Mouse (Mus musculus) brown adipose tissue, adult 24 weeks (tissue): ENCODE data around the gene Sgtb. TPM values are rescaled to one million over a fixed set of nuclear protein-coding genes. Genes with fewer than 3 reads are reported as not detected.

Source experiments
- H3K27ac ChIP-seq: fragments of 200-500 bp; replicated peaks from 2 replicates; pipeline ENCODE4 v1.5.1; 2012; ENCODE audit warnings: low read depth, mild to moderate bottlenecking, low read length
- H3K4me1 ChIP-seq: fragments of 200-500 bp; 2 replicates; pipeline ENCODE4 v1.6.1; 2012; ENCODE audit warnings: low read length, mixed read lengths; ENCODE audit not compliant: control insufficient read depth, insufficient read depth, insufficient read length
- H3K4me3 ChIP-seq: fragments of 200-500 bp; 2 replicates; pipeline ENCODE4 v1.5.1; 2012; ENCODE audit warnings: low read depth, mild to moderate bottlenecking, low read length, moderate library complexity; ENCODE audit not compliant: insufficient read depth
- polyA plus RNA-seq: library from polyadenylated mRNA; stranded (reverse); fragments of >200 nt; gene quantifications from 2 replicates; pipeline ENCODE4 v1.2.4, GENCODE M21; 2012; ENCODE audit not compliant: missing spikeins, insufficient read depth, insufficient read length

Sgtb gene
- polyA plus RNA-seq, 1 experiment: 4.2 TPM

GRCm38 (mm10) chr13:104094531-104095385 is 14.8 kb upstream of the Sgtb start:
- H3K4me1 ChIP-seq: peaks cover 7% of the 10 kb centered on the region
- 0 out of 2 replicates have a peak overlapping the region, but pooled peaks have one; percentile 5 for H3K27ac ChIP-seq
- no peak overlapping the region for H3K4me3 ChIP-seq

- Histone ChIP-seq H3K4me3 (no peak overlapping the region), H3K27ac (no peak overlapping the region), H3K4me1 (peaks cover 7% of the 10 kb centered on the region)
Measured at GRCm38 (mm10) chr13:104095955-104096354, 13.6 kb upstream of the Sgtb start.

- H3K27ac ChIP-seq: no peak overlapping the region
Measured at GRCm38 (mm10) chr13:104097190-104097589, 12.4 kb upstream of the Sgtb start.

GRCm38 (mm10) chr13:104100416-104100815 is 9.1 kb upstream of the Sgtb start:
- Histone ChIP-seq H3K27ac (no peak overlapping the region), H3K4me1 (no peaks in the 10 kb centered on the region), H3K4me3 (no peak overlapping the region)

More at GRCm38 (mm10) chr13:104097190-104097589, 12.4 kb upstream of the Sgtb start:
- Histone ChIP-seq H3K4me3 (no peak overlapping the region), H3K4me1 (peaks cover 7% of the 10 kb centered on the region)

- Histone ChIP-seq H3K27ac (no peak overlapping the region), H3K4me1 (no peaks in the 10 kb centered on the region), H3K4me3 (no peak overlapping the region)
Measured at GRCm38 (mm10) chr13:104101606-104102235, 7.8 kb upstream of the Sgtb start.

GRCm38 (mm10) chr13:104108651-104109287 is 772 bp upstream of the Sgtb start:
- H3K27ac ChIP-seq: 0 out of 2 replicates have a peak overlapping the region, but pooled peaks have one; percentile 45
- peaks cover 2% of the 10 kb centered on the region; the same call in 1 of the 2 replicates for H3K4me1 ChIP-seq
- peak overlapping the region; percentile 96 for H3K4me3 ChIP-seq

- H3K4me1 ChIP-seq: peaks cover 2% of the 10 kb centered on the region; the same call in 1 of the 2 replicates
- peak overlapping the region; percentile 83 for H3K4me3 ChIP-seq
- no peak overlapping the region for H3K27ac ChIP-seq
Measured at GRCm38 (mm10) chr13:104109816-104110521, 428 bp downstream of the Sgtb start.

- peaks cover 2% of the 10 kb centered on the region; the same call in 1 of the 2 replicates for H3K4me1 ChIP-seq
- no peak overlapping the region for H3K27ac ChIP-seq
- peak overlapping the region; percentile 83; the same call in 1 of the 2 replicates for H3K4me3 ChIP-seq
Measured at GRCm38 (mm10) chr13:104110526-104110925, 985 bp downstream of the Sgtb start.

GRCm38 (mm10) chr13:104112266-104112900 is 2.8 kb downstream of the Sgtb start:
- Histone ChIP-seq H3K27ac (no peak overlapping the region), H3K4me1 (peaks cover 2% of the 10 kb centered on the region; the same call in 1 of the 2 replicates), H3K4me3 (no peak overlapping the region)

GRCm38 (mm10) chr13:104113782-104114181 is 4.2 kb downstream of the Sgtb start:
- Histone ChIP-seq H3K4me3 (no peak overlapping the region), H3K27ac (no peak overlapping the region), H3K4me1 (no peaks in the 10 kb centered on the region)

GRCm38 (mm10) chr13:104114827-104115226 is 5.3 kb downstream of the Sgtb start:
- no peak overlapping the region for H3K4me3 ChIP-seq
- H3K27ac ChIP-seq: no peak overlapping the region
- H3K4me1 ChIP-seq: no peaks in the 10 kb centered on the region

GRCm38 (mm10) chr13:104122078-104122840 is 12.7 kb downstream of the Sgtb start:
- H3K27ac ChIP-seq: no peak overlapping the region
- H3K4me1 ChIP-seq: no peaks in the 10 kb centered on the region
- no peak overlapping the region for H3K4me3 ChIP-seq

GRCm38 (mm10) chr13:104123662-104124381 is 14.3 kb downstream of the Sgtb start:
- Histone ChIP-seq H3K4me3 (no peak overlapping the region), H3K27ac (no peak overlapping the region), H3K4me1 (no peaks in the 10 kb centered on the region)
